Mouse (Mus musculus) bone marrow, adult 2 months (tissue): ENCODE data around the gene Iqsec1.

Experiments
- CTCF ChIP-seq: fragments of 200-500 bp; IDR thresholded peaks from 2 replicates; pipeline ENCODE4 v1.5.1; 2011; ENCODE audit warnings: low read length, control low read depth; ENCODE audit not compliant: control insufficient read depth, insufficient read depth
- POLR2A ChIP-seq: fragments of 200-500 bp; IDR thresholded peaks from 2 replicates; pipeline ENCODE4 v1.6.1; 2011; ENCODE audit warnings: low read depth, mild to moderate bottlenecking, control low read depth, low read length, borderline replicate concordance; ENCODE audit not compliant: control insufficient read depth

DNA sequence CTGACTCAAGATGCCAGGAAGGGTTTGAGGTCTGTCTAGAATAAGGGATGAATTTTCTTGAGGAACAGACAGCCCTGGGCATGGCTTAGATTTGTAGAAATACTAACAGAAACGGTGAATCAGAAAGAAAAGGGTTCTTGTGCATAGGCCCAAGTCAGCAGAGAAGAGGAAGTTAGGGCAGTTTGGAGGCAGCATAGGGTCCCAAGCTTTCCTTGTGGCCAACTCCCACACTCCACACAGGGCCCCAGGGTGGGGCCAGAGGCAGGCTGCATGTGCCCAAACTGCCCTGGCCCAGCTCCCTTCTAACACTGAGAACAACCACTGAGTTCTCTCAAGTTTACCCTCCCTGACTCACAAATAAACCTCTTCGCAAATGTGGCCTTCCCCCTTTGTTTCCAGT is 187.7 kb downstream of the Iqsec1 start:
- TF ChIP-seq CTCF (no peak), POLR2A (no peak)
